10 mouse cellular contexts compared by ENCODE assay signal in the genomic region with DNA sequence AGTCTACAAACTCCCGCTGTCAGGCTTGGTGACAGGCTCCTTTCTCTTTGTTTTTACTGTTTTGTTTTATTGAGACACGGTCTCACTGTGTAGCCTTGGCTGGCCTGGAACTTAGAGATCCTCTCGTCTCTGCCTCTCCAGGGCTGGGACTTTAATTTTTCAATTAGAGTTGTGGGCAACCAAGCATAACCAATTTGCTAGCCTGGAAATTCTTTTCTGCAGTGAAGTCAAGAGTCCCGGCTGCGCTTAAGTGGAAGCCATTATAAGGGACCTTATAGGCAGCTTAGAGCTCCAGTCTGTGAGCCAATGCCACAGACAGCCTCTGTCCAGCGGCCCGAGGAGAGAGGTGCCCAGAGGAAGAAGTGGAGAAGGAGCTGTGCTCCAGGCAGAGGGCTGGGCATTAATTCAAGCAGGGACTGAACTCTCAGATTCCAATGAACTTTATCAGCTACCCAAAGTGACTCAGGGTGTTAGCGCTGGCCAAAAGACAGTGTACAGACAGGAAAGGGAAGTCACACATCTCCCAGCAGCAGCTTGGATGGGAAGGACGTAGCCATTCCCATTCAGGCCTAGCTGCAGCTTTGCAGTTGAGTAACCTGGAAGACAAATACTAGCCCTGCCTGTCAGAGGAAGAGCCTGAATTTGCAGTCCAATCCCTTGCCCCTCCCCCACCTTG. TPM values are rescaled to one million over a fixed set of nuclear protein-coding genes. Genes with fewer than 3 reads are reported as not detected.
A peak's percentile ranks its signal among the peaks of the same experiment; 100 is the strongest.
DNase-seq lines count a peak whose midpoint lies in the region; ATAC-seq and TF ChIP-seq lines count a peak whose summit lies in the region.
"Had no signal": no experiment of that assay in that cellular context is flagged by ENCODE, and none has a peak within 500 bp of the region (broad histone marks: within the 10 kb centered on the region; RNA-seq: fewer than 3 reads in every experiment).

No protein-coding gene starts in this region.

- ATAC-seq in midbrain, embryonic 11.5 days (ENCODE audit: low FRiP score), result no peak
- ATAC-seq in kidney, embryonic 16.5 days (ENCODE audit: low FRiP score, low TSS enrichment), result peak; percentile 39; the same call in 1 of the 2 replicates
- ATAC-seq in stomach, postnatal 0 days (ENCODE audit: low FRiP score, low TSS enrichment), result no peak

- H3K9me3 ChIP-seq in midbrain, embryonic 10.5 days (replicated peaks), result no peaks in the 10 kb centered on the region
- no peaks in the 10 kb centered on the region for H3K9me3 ChIP-seq in midbrain, embryonic 11.5 days (ENCODE audit: control insufficient read depth, low read length)
- H3K9me3 ChIP-seq in kidney, embryonic 16.5 days (ENCODE audit: low read length), result no peaks in the 10 kb centered on the region
- no peaks in the 10 kb centered on the region for H3K9me3 ChIP-seq in stomach, postnatal 0 days (ENCODE audit: control insufficient read depth, low read length)
- H3K9me3 ChIP-seq: embryonic facial prominence, embryonic 15.5 days; neural tube, embryonic 15.5 days had no signal

- DNase-seq in midbrain, embryonic 10.5 days (ENCODE audit: low spot score), result no peak
- DNase-seq in midbrain, embryonic 11.5 days (ENCODE audit: low spot score, missing footprints), result no peak
- DNase-seq in gastrocnemius, postnatal 36 days, result peak; percentile 35 to 46
- DNase-seq in stomach, postnatal 0 days (ENCODE audit: low spot score), result peak; percentile 12
- DNase-seq in thymus, postnatal 25 days, result no peak
- DNase-seq in right cerebral cortex, postnatal 10 days (ENCODE audit: low spot score in 2 of 2), result no peak
- DNase-seq in thymus, adult 18-20 months, result no peak

- 45% methylated on average over 9 of the region's 9 CpGs for WGBS in midbrain, embryonic 10.5 days
- 37% methylated on average over 9 of the region's 9 CpGs for WGBS in midbrain, embryonic 11.5 days
- 37% methylated on average over 9 of the region's 9 CpGs for WGBS in kidney, embryonic 16.5 days
- 65% methylated on average over 9 of the region's 9 CpGs for WGBS in stomach, postnatal 0 days

- TF ChIP-seq EP300 in stomach, postnatal 0 days (optimal IDR thresholded peaks at IDR 0.05), result no peak

- peaks cover 15% of the 10 kb centered on the region for H3K27me3 ChIP-seq in midbrain, embryonic 10.5 days (ENCODE audit: low read depth, poor library complexity, severe bottlenecking)
- no peaks in the 10 kb centered on the region for H3K27me3 ChIP-seq in midbrain, embryonic 11.5 days (ENCODE audit: control insufficient read depth, insufficient read depth, low read length)
- H3K27me3 ChIP-seq in kidney, embryonic 16.5 days (ENCODE audit: insufficient read depth, low read length), result no peaks in the 10 kb centered on the region
- H3K27me3 ChIP-seq in stomach, postnatal 0 days (ENCODE audit: control insufficient read depth, insufficient read depth, low read length), result no peaks in the 10 kb centered on the region
- H3K27me3 ChIP-seq: embryonic facial prominence, embryonic 15.5 days; neural tube, embryonic 15.5 days had no signal

- no peak overlapping the region for H3K4me2 ChIP-seq in midbrain, embryonic 11.5 days
- H3K4me2 ChIP-seq in kidney, embryonic 16.5 days (replicated peaks; ENCODE audit: low read depth, low read length), result no peak overlapping the region
- H3K4me2 ChIP-seq in stomach, postnatal 0 days (replicated peaks; ENCODE audit: low read depth), result no peak overlapping the region
- H3K4me2 ChIP-seq: embryonic facial prominence, embryonic 15.5 days; neural tube, embryonic 15.5 days had no signal

- H3K4me3 ChIP-seq in midbrain, embryonic 10.5 days, result no peak overlapping the region
- H3K4me3 ChIP-seq in midbrain, embryonic 11.5 days (ENCODE audit: low read depth, low read length), result no peak overlapping the region
- H3K4me3 ChIP-seq in kidney, embryonic 16.5 days (ENCODE audit: low read length), result no peak overlapping the region
- H3K4me3 ChIP-seq in stomach, postnatal 0 days (ENCODE audit: low read depth, low read length), result no peak overlapping the region
- H3K4me3 ChIP-seq: embryonic facial prominence, embryonic 15.5 days; neural tube, embryonic 15.5 days had no signal

- H3K36me3 ChIP-seq in midbrain, embryonic 10.5 days, result no peaks in the 10 kb centered on the region
- no peaks in the 10 kb centered on the region for H3K36me3 ChIP-seq in midbrain, embryonic 11.5 days (ENCODE audit: control insufficient read depth, insufficient read depth, low read length)
- H3K36me3 ChIP-seq in kidney, embryonic 16.5 days (ENCODE audit: insufficient read depth, low read length), result no peaks in the 10 kb centered on the region
- H3K36me3 ChIP-seq in stomach, postnatal 0 days (ENCODE audit: control insufficient read depth, insufficient read depth, low read length), result no peaks in the 10 kb centered on the region
- H3K36me3 ChIP-seq: embryonic facial prominence, embryonic 15.5 days; neural tube, embryonic 15.5 days had no signal

- peaks cover 18% of the 10 kb centered on the region for H3K4me1 ChIP-seq in midbrain, embryonic 10.5 days
- no peaks in the 10 kb centered on the region; the same call in 1 of the 2 replicates for H3K4me1 ChIP-seq in midbrain, embryonic 11.5 days (ENCODE audit: control insufficient read depth, insufficient read depth, low read length)
- peaks cover 15% of the 10 kb centered on the region for H3K4me1 ChIP-seq in kidney, embryonic 16.5 days (ENCODE audit: insufficient read depth, low read length)
- H3K4me1 ChIP-seq in stomach, postnatal 0 days (replicated peaks; ENCODE audit: control insufficient read depth, insufficient read depth), result no peaks in the 10 kb centered on the region
- H3K4me1 ChIP-seq: embryonic facial prominence, embryonic 15.5 days had no signal

- 0 out of 2 replicates have a peak overlapping the region, but pooled peaks have one; percentile 1 for H3K27ac ChIP-seq in midbrain, embryonic 10.5 days (replicated peaks)
- H3K27ac ChIP-seq in midbrain, embryonic 11.5 days (ENCODE audit: low read depth, low read length), result no peak overlapping the region
- H3K27ac ChIP-seq in kidney, embryonic 16.5 days (ENCODE audit: low read length), result peak overlapping the region; percentile 71; the same call in 1 of the 2 replicates
- no peak overlapping the region for H3K27ac ChIP-seq in stomach, postnatal 0 days (replicated peaks)
- H3K27ac ChIP-seq: embryonic facial prominence, embryonic 15.5 days; neural tube, embryonic 15.5 days had no signal

- H3K9ac ChIP-seq in midbrain, embryonic 11.5 days (ENCODE audit: low read length), result no peak overlapping the region
- H3K9ac ChIP-seq in kidney, embryonic 16.5 days (replicated peaks; ENCODE audit: low read length), result no peak overlapping the region
- H3K9ac ChIP-seq in stomach, postnatal 0 days (ENCODE audit: low read length), result no peak overlapping the region
- H3K9ac ChIP-seq: embryonic facial prominence, embryonic 15.5 days; neural tube, embryonic 15.5 days had no signal

- no peak for TF ChIP-seq CTCF in stomach, postnatal 0 days (IDR thresholded peaks at IDR 0.05; ENCODE audit: low read depth)

- intact Hi-C loops in gastrocnemius, postnatal 36 days (cut with DNase I), result loop anchor here (1.0 kb wide), 1 partner anchor 21 kb away; no protein-coding TSS in a partner anchor

RNA-seq across cellular contexts. Expression of gene P2ry6, which starts 16.3 kb away (rescaled TPM):
- 1.8 and 2.4 TPM in 2 replicates for polyA plus RNA-seq in midbrain, embryonic 10.5 days (2016; fragmentation: Nextera tagmentation; extraction: Ambion mirVana)
- polyA plus RNA-seq in midbrain, embryonic 11.5 days (2014; fragmentation: Nextera tagmentation; extraction: Ambion mirVana), result 1.6 and 2.4 TPM in 2 replicates
- total RNA-seq in gastrocnemius, postnatal 36 days (2021), result 1 to 10 TPM; 1.1 TPM
- 4.8 and 5.2 TPM in 2 replicates for polyA plus RNA-seq in kidney, embryonic 16.5 days (2015; fragmentation: Nextera tagmentation; extraction: Ambion mirVana)
- 6.1 and 6.4 TPM in 2 replicates for polyA plus RNA-seq in stomach, postnatal 0 days (2015; fragmentation: Nextera tagmentation; extraction: Ambion mirVana)

RNA-seq across cellular contexts. Expression of gene P2ry2, which starts 21.9 kb away (rescaled TPM):
- polyA plus RNA-seq in midbrain, embryonic 10.5 days (2016; fragmentation: Nextera tagmentation; extraction: Ambion mirVana), result 0.22 TPM in 2 replicates
- polyA plus RNA-seq in midbrain, embryonic 11.5 days (2014; fragmentation: Nextera tagmentation; extraction: Ambion mirVana), result 0.07 TPM in 1 of 2 replicates, not detected in the other
- 10 to 100 TPM; 29.6 to 44.9 TPM for total RNA-seq in gastrocnemius, postnatal 36 days (2021)
- polyA plus RNA-seq in kidney, embryonic 16.5 days (2015; fragmentation: Nextera tagmentation; extraction: Ambion mirVana), result 1.2 and 1.4 TPM in 2 replicates
- polyA plus RNA-seq in stomach, postnatal 0 days (2015; fragmentation: Nextera tagmentation; extraction: Ambion mirVana), result 5.7 and 5.8 TPM in 2 replicates

RNA-seq across cellular contexts. Expression of gene Arhgef17, which starts 58.9 kb away (rescaled TPM):
- 6.4 and 7.1 TPM in 2 replicates for polyA plus RNA-seq in midbrain, embryonic 10.5 days (2016; fragmentation: Nextera tagmentation; extraction: Ambion mirVana)
- 6.8 and 6.9 TPM in 2 replicates for polyA plus RNA-seq in midbrain, embryonic 11.5 days (2014; fragmentation: Nextera tagmentation; extraction: Ambion mirVana)
- 10 to 100 TPM; 19.3 to 19.6 TPM for total RNA-seq in gastrocnemius, postnatal 36 days (2021)
- 10.7 and 10.8 TPM in 2 replicates for polyA plus RNA-seq in kidney, embryonic 16.5 days (2015; fragmentation: Nextera tagmentation; extraction: Ambion mirVana)
- polyA plus RNA-seq in stomach, postnatal 0 days (2015; fragmentation: Nextera tagmentation; extraction: Ambion mirVana), result 2.2 and 2.7 TPM in 2 replicates

Comparison
In these comparisons a context has a peak if more than half of its experiments do, and no peak if none do; other contexts are left out.
1. H3K27ac ChIP-seq: peak in midbrain, embryonic 10.5 days (single experiment) and kidney, embryonic 16.5 days (single experiment); none in midbrain, embryonic 11.5 days (single experiment) and stomach, postnatal 0 days (single experiment).
2. DNase-seq: peak in gastrocnemius, postnatal 36 days (2 of 2) and stomach, postnatal 0 days (single experiment); none in midbrain, embryonic 10.5 days (single experiment), midbrain, embryonic 11.5 days (single experiment), thymus, postnatal 25 days (single experiment), right cerebral cortex, postnatal 10 days (0 of 2) and thymus, adult 18-20 months (0 of 2).